Mouse (Mus musculus): ENCODE results near the gene Opn5.

Gene Opn5

DNA sequence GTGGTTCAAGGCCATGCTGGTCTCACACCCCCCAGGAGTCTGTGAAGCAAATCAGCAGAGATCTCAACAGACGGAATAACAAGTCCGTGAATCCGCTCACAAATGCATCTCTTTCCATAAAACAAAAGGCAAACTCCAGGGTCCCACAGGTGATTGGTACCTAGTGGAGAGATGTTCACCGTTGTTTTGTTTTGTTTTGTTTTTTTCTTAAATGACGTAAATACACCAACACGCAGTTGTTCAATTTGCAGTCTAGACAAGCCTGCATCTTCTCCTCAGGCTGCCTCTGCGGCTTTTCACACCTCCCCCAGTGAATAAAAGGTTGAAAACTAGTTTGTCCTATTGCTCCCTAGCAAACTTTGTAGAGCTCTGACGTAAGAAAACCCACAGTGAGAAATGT lies at the start of gene Opn5:
Gene Opn5 (minus strand): TSS at position 101 of the 400 bp plus-strand sequence.
- DNase-seq (ENCODE audit: low read depth) = no peak

- peak; percentile 85 for DNase-seq (ENCODE audit: low read depth)
Measured at GRCm38 (mm10) chr17:42658634-42659422, 47.6 kb upstream of the Opn5 start.

- no peak for DNase-seq (ENCODE audit: low read depth)
Measured at GRCm38 (mm10) chr17:42643416-42643815, 32.2 kb upstream of the Opn5 start.

DNA sequence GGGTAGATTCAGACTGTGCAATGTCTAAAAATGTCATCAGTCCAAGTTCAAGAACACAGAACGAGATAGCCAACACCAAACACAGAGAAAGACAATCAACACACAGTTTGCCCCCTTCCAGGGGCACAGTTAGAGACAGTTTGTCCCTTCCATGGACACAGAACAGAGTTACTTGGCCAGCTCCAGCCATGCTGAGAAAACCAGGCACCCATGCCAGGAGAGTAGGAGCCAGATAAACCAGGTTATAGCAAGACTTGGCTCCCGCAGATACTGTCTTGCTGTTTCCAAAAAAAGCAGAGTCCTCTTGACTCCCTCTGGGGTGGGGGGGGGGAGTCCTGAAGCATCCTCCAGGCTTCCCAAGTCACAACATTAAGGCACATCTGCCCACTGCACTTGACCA lies 19.0 kb upstream of the Opn5 start:
- no peak for DNase-seq (ENCODE audit: low read depth)

- peak; percentile 67 for DNase-seq (ENCODE audit: low read depth)
Measured at GRCm38 (mm10) chr17:42613043-42613737, 2.0 kb upstream of the Opn5 start.

GRCm38 (mm10) chr17:42608270-42608669 lies 2.9 kb downstream of the Opn5 start:
- DNase-seq (ENCODE audit: low read depth) = no peak

- peak; percentile 88 for DNase-seq (ENCODE audit: low read depth)
Measured at GRCm38 (mm10) chr17:42602829-42603784, 8.1 kb downstream of the Opn5 start.

- DNase-seq (ENCODE audit: low read depth) = no peak
Measured at GRCm38 (mm10) chr17:42586486-42586885, 24.7 kb downstream of the Opn5 start.

DNA sequence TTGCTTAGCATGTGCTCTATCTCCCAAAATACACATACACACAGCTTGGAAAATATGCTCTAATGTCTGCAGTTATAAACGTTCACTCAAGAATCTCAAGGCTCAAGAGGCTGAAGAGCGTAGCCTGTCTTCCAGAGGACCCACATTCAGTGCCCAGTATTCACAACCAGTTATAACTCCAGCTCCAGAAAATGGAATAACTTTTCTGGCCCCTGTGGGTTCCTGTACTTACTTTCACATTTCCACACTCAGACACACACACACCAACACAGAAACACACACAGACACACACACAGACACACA lies 28.2 kb downstream of the Opn5 start:
- DNase-seq (ENCODE audit: low read depth) = no peak

DNA sequence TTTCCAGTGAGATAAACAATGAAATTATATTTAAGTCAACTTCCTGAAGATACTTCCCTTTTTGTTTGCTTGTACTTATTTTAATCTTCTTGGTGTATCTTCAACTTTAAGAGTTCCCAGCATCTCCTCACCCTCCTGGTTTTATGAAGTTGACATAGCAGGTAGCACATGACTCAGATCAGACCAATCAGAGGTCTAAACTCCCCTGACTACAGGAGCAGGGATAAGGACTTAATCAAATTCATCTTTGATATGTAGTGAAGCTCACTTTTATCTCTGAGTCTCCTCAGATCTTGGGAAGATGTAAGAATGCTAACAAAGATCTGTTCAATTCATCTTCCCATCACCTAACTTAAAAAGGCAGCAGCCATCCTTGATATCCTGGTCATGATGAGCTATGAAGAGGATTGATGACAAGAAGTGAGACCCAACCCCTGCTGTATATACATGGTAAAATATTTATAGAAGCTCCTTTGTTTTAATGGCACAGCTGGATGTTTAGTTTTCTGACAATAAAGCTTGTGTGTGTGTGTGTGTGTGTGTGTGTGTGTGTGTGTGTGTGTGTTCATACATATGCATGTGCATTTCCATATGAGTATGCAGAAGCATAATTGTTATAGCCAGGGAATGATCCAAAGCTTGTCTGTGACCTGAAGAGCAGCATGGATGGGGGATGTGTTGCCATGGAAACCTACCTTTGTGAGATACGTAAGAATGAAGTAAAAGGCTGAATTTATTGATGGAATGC lies 28.7 kb downstream of the Opn5 start:
- DNase-seq (ENCODE audit: low read depth) = no peak

- peak; percentile 67 for DNase-seq (ENCODE audit: low read depth)
Measured at GRCm38 (mm10) chr17:42580623-42581022, 30.6 kb downstream of the Opn5 start.

DNA sequence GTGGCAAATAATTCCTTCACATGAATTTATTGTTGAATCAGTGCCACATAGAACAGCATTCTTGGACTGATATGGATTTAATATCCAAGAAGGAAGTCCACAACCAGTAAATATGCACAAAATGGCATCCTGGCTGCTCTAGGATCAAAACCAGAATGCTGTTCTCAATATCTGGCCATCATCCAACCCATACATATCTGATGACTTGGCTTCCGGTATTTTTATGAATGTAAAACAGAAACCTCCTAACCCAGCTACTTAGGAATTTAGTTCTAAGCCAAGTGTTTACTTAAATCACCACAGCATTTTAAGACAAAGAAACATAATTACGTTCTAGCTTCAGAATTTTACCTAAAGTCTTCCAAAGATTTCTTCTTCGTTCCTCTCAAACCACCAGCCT lies 31.0 kb downstream of the Opn5 start:
- DNase-seq (ENCODE audit: low read depth) = peak; percentile 45

DNA sequence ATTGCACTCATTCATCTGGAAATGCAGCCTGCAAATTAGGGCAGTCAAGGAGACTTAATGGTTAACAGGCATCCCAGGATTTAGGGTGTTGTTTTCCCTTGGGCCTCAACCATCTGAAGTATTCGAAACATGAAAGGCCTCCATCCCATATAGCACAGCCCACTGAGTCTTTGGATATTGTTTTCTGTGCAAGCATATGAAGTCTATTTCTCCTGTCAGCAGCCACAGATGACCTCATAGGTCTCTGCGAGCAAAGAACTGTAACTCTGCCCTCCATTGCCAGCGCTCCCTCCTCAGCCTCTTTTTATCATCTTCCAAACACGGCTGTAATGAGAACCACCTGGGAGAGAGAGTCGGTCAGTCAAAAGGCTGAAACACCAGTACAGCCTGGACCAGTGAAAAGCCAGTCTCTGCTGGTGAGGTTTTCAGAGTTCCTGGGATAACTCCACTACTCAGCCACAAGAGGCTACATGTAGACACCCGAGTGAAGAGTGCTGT lies 34.5 kb downstream of the Opn5 start:
- DNase-seq (ENCODE audit: low read depth) = peak; percentile 22

GRCm38 (mm10) chr17:42573786-42574185 lies 37.4 kb downstream of the Opn5 start:
- DNase-seq (ENCODE audit: low read depth) = no peak

- no peak for DNase-seq (ENCODE audit: low read depth)
Measured at GRCm38 (mm10) chr17:42549578-42549977, 61.6 kb downstream of the Opn5 start.

- DNase-seq (ENCODE audit: low read depth) = no peak
Measured at GRCm38 (mm10) chr17:42530147-42530546, 81.0 kb downstream of the Opn5 start.

GRCm38 (mm10) chr17:42509356-42510262 lies 101.6 kb downstream of the Opn5 start:
- DNase-seq (ENCODE audit: low read depth) = peak; percentile 63
